Mouse (Mus musculus): Measurements from ENCODE around the gene Ercc2.

- no peak for TF ChIP-seq CTCF (IDR thresholded peaks at IDR 0.05; ENCODE audit: low read depth)
- no peak for TF ChIP-seq EP300 (IDR thresholded peaks at IDR 0.05; ENCODE audit: low read depth)
Observed at GRCm38 (mm10) chr7:19359892-19360641, 21.7 kb upstream of the Ercc2 start.

Measured in liver, embryonic 14.5 days (tissue).